Mouse (Mus musculus): ENCODE measurements around the gene Ufc1. TPM values are rescaled to one million over a fixed set of nuclear protein-coding genes. Genes with fewer than 3 reads are reported as not detected.

The Ufc1 gene
- 47.4 TPM for polyA plus RNA-seq (2017; shearing (Covaris generic))

DNA sequence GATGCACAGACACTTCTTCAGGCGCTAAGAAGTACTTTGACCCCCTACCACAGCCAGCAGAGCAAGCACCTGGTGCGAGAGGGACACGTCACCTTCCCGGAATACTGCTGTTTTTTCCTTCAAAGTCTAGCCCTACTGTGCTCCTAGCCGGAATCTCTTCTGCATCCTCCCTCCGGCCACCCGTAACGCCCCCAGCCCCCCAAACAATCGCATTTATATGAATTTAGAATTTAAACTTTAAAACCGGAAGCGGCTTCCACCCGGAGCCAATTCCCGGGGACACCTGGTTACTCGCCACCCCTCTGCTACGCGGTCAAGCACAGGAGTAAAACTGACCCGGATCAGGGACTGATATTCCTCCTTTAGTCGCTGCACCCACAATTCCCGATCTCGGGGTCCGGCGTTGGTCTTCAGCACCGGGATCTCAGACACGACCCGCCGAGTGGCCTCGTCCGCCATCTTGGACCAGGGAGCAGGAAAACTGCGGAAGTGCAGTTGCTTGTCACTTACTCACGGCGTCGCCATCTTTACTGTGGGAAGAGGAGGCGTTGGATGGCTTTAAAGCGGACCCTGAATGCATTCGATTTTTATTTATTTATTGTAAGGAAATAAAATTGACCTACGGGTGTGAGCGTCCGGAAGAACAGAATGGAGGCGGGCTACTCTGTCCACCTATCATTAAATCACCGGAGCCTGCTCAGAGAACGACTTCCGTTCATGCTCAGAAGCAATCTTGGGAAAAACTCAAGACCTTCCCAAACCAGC lies at the start of gene Ufc1:
TSS of gene Ufc1 (minus strand) at position 727 of the 765 bp plus-strand sequence.

DNA sequence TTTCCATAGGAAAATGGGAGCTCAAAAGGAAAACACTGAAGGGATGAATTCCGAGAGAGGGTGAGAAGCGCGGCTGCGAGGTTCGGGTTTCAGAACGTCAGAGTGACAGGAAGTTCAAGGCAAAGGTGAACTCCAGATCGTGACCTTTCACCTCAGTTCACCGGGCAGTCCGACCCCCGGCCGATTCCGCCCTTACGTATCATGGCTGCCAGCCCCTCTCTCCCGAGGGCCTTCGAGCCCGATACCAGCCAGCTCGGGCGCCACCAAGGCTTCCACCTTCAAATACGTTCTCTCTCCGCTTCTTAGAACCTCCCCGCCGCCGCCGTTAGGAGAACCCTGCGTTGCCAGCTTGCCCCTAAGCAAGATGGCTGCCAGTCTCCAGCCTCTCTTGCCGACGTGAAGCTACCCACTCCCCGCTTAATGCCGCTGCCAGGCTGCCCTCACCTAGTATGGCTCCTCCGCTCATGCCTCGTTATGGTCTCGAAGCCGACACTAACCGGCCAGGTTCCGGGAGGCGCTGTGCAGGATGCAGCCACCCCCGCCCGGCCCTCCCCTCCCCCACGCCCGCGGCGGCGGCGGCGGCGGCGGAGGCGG lies 34.1 kb upstream of the Ufc1 start, which contains the start of gene Dedd:
TSS of gene Dedd (plus strand) at position 307 of the 594 bp plus-strand sequence.

DNA sequence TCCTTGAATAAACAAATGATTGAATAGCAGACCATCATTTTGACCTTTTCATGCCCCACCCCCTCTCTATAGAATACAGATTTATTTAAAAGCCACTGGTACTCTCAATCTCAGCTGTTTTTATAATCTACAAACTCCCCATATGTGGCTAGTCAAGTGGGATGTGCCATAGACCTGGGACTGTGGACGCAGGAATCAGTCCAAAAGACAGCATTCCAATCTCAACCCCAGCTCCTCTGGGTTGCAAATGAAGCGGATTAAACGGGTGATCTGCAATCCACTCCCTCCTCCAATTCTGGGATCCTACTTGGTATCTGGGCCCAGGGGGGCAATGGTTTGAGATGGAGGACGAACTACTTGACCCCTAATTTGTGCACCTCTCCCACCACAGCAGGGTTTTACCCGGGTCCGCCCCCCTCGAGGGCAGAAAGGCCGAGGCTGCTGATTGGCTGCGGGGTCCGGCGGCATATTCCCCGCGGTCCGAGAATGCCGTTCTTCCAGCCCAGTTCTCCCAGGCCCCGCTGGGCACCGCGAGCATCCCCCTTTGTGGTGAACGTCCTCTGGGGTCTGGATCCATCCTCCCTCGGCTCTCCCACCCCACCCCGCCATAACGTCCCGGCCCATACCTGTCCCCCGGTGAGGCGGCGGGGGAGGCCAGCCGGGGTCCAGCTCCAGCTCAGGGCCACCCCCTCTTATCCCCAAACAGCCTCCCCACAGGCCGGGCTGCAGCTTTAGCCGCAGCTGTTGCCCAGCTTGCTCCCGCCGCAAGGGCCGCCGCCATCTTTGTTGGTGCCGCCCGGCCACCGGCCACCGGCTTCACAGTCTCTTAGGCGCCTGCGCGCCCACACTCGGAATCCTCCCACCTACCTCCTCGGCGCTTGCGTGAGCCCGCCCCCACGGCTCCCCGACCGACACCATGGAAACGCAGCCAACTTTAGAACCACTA lies 7.4 kb downstream of the Ufc1 start, which contains the start of gene Usp21:
TSS of gene Usp21 (minus strand) at position 856 of the 946 bp plus-strand sequence.

DNA sequence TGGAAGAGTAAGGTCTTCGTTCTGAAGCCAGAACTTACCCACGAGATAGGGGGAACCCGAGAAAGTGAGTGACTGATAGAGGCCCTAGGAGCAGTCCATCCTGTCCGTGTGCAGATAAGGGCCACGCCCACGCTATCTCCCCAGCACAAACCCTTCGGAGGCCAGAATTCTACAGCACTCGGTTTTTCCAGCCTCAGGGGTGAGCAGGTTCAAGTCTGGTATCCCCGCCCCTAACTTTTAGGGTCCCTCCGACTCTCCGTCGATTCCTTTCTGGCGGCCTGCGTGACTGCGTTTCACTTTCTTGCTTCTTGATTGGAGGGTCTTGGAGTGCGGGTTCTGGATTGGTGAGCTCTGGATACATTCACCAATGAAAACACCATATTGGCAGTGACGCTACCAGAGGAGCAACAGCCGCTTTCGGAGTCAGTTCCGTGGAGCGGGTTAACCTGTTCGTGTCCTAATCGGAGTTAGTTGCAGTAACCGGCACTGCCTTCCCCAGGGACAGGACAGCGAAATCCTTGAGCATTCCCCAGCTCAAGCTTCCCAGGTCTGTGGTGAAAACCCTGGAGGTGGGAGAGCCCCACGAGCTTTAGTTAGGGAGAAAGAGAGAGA lies 13.8 kb downstream of the Ufc1 start, which contains the start of gene Ppox:
TSS of gene Ppox (minus strand) at position 271 of the 612 bp plus-strand sequence.

DNA sequence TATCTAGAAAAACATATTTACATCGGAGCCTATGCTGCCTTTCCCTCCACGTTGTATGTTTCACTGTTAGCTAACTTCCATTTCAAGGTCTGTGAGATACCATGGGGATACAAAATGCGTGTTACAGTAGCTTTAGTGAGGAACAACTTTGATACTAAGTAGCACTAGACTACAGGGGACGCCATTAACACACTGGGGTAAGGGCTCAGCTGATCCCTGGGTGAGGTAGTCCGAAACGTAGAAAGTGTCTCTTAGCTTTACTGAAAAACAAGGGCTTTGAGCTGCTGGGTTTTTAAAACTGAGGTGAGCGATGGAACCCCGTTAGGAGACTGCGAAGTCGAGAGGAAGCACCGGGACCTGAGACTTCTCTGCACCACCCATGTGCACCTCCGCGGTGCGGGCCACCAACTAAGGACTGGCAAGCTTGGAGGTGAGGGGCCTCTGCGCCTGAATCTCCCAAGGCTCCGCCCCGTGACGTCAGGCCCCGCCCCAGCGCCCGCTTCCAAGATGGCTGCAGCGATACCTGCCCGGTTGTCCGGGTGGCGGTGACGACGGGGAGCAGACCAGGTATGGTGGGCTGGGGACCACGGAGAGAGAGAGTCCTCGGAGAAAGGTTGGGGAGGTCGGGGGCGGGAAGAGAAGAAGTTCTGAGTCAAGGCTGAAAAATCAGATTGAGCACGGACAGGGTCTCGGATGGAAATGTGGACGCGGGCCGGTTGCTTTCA lies 24.8 kb downstream of the Ufc1 start, which contains the start of gene B4galt3:
TSS of gene B4galt3 (plus strand) at position 481 of the 725 bp plus-strand sequence.

DNA sequence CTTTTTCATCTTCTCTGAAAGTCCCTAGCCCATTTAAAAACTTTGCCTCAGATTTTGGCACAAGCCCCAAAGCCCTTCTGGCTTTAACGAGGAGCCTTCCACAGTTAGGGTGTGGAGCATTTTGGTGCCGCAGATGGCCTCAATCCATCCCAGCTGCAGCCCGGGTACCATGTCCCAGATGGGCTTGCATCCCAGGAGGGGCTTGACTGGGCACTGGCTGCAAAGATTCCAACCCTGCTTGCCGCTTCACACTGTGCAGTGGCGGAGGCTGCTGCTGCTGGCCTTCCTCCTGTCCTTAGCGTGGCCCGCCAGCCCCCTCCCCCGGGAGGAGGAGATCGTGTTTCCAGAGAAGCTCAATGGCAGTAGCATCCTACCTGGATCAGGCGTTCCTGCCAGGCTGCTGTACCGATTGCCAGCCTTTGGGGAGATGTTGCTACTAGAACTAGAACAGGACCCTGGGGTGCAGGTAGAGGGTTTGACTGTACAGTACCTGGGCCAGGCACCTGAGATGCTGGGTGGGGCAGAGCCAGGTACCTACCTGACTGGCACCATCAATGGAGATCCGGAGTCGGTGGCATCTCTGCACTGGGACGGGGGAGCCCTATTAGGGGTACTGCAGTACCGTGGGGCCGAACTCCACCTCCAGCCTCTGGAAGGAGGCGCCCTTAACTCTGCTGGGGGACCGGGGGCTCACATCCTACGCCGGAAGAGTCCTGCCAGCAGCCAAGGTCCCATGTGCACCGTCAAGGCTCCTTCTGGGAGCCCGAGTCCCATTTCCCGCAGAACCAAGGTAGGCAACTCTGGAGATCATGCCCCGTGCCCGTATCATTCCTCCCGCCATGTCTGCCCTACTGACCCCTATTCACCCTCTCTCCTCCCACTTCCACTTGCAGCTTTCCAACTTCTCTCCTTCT lies 43.9 kb downstream of the Ufc1 start, which contains the start of gene Ndufs2:
TSS of gene Ndufs2 (minus strand) at position 709 of the 914 bp plus-strand sequence.

DNA sequence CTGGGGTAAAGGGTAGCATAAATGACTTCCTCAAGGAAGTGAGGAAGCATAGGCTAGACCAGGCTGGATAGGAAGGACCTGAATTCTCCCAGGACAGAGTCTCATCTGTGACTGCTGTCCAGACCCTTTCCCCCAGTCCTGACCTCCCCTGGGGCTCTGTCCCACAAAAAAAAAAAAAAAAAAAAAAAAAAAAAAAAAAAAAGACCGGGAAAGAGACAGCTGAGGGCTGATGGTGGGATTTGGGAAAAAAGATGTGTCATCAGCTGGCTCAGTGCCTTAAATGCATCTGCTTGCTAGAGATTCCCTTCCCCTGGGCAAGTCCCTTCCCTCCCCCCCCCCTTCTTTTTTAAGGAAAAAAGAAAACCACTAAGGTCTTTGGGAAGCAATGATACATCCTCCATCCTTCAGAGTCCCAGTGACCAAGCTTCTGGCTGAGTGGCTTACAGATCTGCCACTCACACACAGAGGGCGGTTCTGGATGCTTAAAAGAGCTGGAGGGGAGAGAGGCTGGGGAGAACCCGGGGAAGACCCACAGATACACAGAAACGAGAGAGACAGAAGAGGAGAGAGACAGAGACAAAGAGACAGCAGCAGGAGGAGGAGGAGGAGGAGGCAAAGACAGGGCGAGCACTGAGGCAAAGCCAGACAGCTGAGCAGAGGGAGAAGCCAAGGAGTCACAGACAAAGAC lies 44.8 kb downstream of the Ufc1 start, which contains the start of gene Adamts4:
TSS of gene Adamts4 (plus strand) at position 509 of the 688 bp plus-strand sequence.

Other genes with a start within 250 kb of the Ufc1 start
- 1.2 TPM for gene Fcgr3, start 230.1 kb downstream of the Ufc1 start, polyA plus RNA-seq (2017; shearing (Covaris generic))
- 1.4 TPM for gene Cfap126, start 181.1 kb downstream of the Ufc1 start, polyA plus RNA-seq (2017; shearing (Covaris generic))
- gene Sdhc, start 144.4 kb downstream of the Ufc1 start, polyA plus RNA-seq (2017; shearing (Covaris generic)): 124 TPM
- not detected for gene Mpz, start 144.3 kb downstream of the Ufc1 start, polyA plus RNA-seq (2017; shearing (Covaris generic))
- gene Pcp4l1, start 98.8 kb downstream of the Ufc1 start, polyA plus RNA-seq (2017; shearing (Covaris generic)): not detected
- 0.24 TPM for gene Nr1i3, start 81.1 kb downstream of the Ufc1 start, polyA plus RNA-seq (2017; shearing (Covaris generic))
- 19.9 TPM for gene Tomm40l, start 72.5 kb downstream of the Ufc1 start, polyA plus RNA-seq (2017; shearing (Covaris generic))
- not detected for gene Apoa2, start 70.0 kb downstream of the Ufc1 start, polyA plus RNA-seq (2017; shearing (Covaris generic))
- gene Fcer1g, start 60.7 kb downstream of the Ufc1 start, polyA plus RNA-seq (2017; shearing (Covaris generic)): 0.96 TPM
- gene Adamts4, start 44.6 kb downstream of the Ufc1 start, polyA plus RNA-seq (2017; shearing (Covaris generic)): not detected
- 98.0 TPM for gene Ndufs2, start 43.6 kb downstream of the Ufc1 start, polyA plus RNA-seq (2017; shearing (Covaris generic))
- gene B4galt3, start 24.7 kb downstream of the Ufc1 start, polyA plus RNA-seq (2017; shearing (Covaris generic)): 48.0 TPM
- gene Ppox, start 13.8 kb downstream of the Ufc1 start, polyA plus RNA-seq (2017; shearing (Covaris generic)): 69.2 TPM
- 44.2 TPM for gene Usp21, start 7.0 kb downstream of the Ufc1 start, polyA plus RNA-seq (2017; shearing (Covaris generic))
- gene Dedd, start 34.1 kb upstream of the Ufc1 start, polyA plus RNA-seq (2017; shearing (Covaris generic)): 23.9 TPM
- 27.7 TPM for gene Nit1, start 50.6 kb upstream of the Ufc1 start, polyA plus RNA-seq (2017; shearing (Covaris generic))
- 116 TPM for gene Pfdn2, start 50.6 kb upstream of the Ufc1 start, polyA plus RNA-seq (2017; shearing (Covaris generic))
- not detected for gene Klhdc9, start 65.8 kb upstream of the Ufc1 start, polyA plus RNA-seq (2017; shearing (Covaris generic))
- gene Nectin4, start 75.1 kb upstream of the Ufc1 start, polyA plus RNA-seq (2017; shearing (Covaris generic)): not detected
- 131 TPM for gene Arhgap30, start 93.9 kb upstream of the Ufc1 start, polyA plus RNA-seq (2017; shearing (Covaris generic))
- gene Usf1, start 116.3 kb upstream of the Ufc1 start, polyA plus RNA-seq (2017; shearing (Covaris generic)): 55.7 TPM
- 1.3 TPM for gene Tstd1, start 123.8 kb upstream of the Ufc1 start, polyA plus RNA-seq (2017; shearing (Covaris generic))
- gene F11r, start 142.5 kb upstream of the Ufc1 start, polyA plus RNA-seq (2017; shearing (Covaris generic)): not detected
- gene Alyref2, start 208.5 kb upstream of the Ufc1 start, polyA plus RNA-seq (2017; shearing (Covaris generic)): 5.2 TPM
- gene Itln1, start 240.3 kb upstream of the Ufc1 start, polyA plus RNA-seq (2017; shearing (Covaris generic)): not detected

All from effector memory CD4-positive, alpha-beta T cell, adult 5 months (primary cell).